Mouse (Mus musculus) left cerebral cortex, postnatal 10 days (tissue): ENCODE data around the gene Mymk. TPM values are rescaled to one million over a fixed set of nuclear protein-coding genes. Genes with fewer than 3 reads are reported as not detected.

Experiments
- DNase-seq, 2 experiments: peaks; one replicate each; pipeline ENCODE4 v3.0.0; 2021 to 2022; ENCODE audit warnings: low spot score in 2 of 2, mixed read lengths in 1 of 2; ENCODE audit errors: extremely low spot score in 1 of 2
- intact Hi-C: fragments of 180-260 bp; cut with DNase I; formaldehyde crosslinking; loops from one replicate; pipeline ENCODE4 v1.15.1; 2025
- total RNA-seq, 2 experiments: library from RNA; stranded (reverse); gene quantifications; 2 replicates each; pipeline ENCODE4 v1.2.3; 2021

The Mymk gene
- under 1 TPM; 0.59 to 0.69 TPM for total RNA-seq

GRCm38 (mm10) chr2:27071978-27072377 lies at the start of gene Mymk:
TSS of gene Mymk (minus strand) at chr2:27072179.
- intact Hi-C loops, result no loop called here
- DNase-seq, result no peak

- DNase-seq, result peak in 1 of 2 experiments; percentile 59
- intact Hi-C loops, result loop anchor here (5.0 kb wide), 2 partner anchors 78 to 102 kb away; no protein-coding TSS in a partner anchor
Observed at GRCm38 (mm10) chr2:27120241-27120641, 48.3 kb upstream of the Mymk start.

- no peak for DNase-seq
- intact Hi-C loops, result loop anchor here (5.0 kb wide), 2 partner anchors 77 to 103 kb away; no protein-coding TSS in a partner anchor
Observed at GRCm38 (mm10) chr2:27119766-27120165, 47.8 kb upstream of the Mymk start.

GRCm38 (mm10) chr2:27118452-27118851 lies 46.5 kb upstream of the Mymk start:
- no peak for DNase-seq
- intact Hi-C loops, result no loop called here

- no peak for DNase-seq
- intact Hi-C loops, result no loop called here
Observed at GRCm38 (mm10) chr2:27114169-27114568, 42.2 kb upstream of the Mymk start.

GRCm38 (mm10) chr2:27112585-27112984 lies 40.6 kb upstream of the Mymk start:
- DNase-seq, result no peak
- intact Hi-C loops, result no loop called here

GRCm38 (mm10) chr2:27109052-27109451 lies 37.1 kb upstream of the Mymk start:
- no peak for DNase-seq
- intact Hi-C loops, result no loop called here

GRCm38 (mm10) chr2:27108144-27108543 lies 36.2 kb upstream of the Mymk start:
- no peak for DNase-seq
- intact Hi-C loops, result no loop called here

- intact Hi-C loops, result no loop called here
- DNase-seq, result no peak
Observed at GRCm38 (mm10) chr2:27106816-27107215, 34.8 kb upstream of the Mymk start.

GRCm38 (mm10) chr2:27103554-27103953 lies 31.6 kb upstream of the Mymk start:
- DNase-seq, result peak in 1 of 2 experiments; percentile 62
- intact Hi-C loops, result no loop called here

- DNase-seq, result peak in 1 of 2 experiments; percentile 85
- intact Hi-C loops, result no loop called here
Observed at GRCm38 (mm10) chr2:27097776-27098175, 25.8 kb upstream of the Mymk start.

- intact Hi-C loops, result no loop called here
- DNase-seq, result no peak
Observed at GRCm38 (mm10) chr2:27097241-27097656, 25.3 kb upstream of the Mymk start.

- DNase-seq, result peak; percentile 40 to 74
- intact Hi-C loops, result no loop called here
Observed at GRCm38 (mm10) chr2:27096341-27096981, 24.5 kb upstream of the Mymk start.

- intact Hi-C loops, result no loop called here
- no peak for DNase-seq
Observed at GRCm38 (mm10) chr2:27095178-27095577, 23.2 kb upstream of the Mymk start.

- intact Hi-C loops, result no loop called here
- DNase-seq, result no peak
Observed at GRCm38 (mm10) chr2:27089238-27089637, 17.3 kb upstream of the Mymk start.

- intact Hi-C loops, result no loop called here
- no peak for DNase-seq
Observed at GRCm38 (mm10) chr2:27088700-27089099, 16.7 kb upstream of the Mymk start.

GRCm38 (mm10) chr2:27088071-27088644 lies 16.2 kb upstream of the Mymk start:
- DNase-seq, result peak in 1 of 2 experiments; percentile 83
- intact Hi-C loops, result no loop called here

- intact Hi-C loops, result no loop called here
- DNase-seq, result no peak
Observed at GRCm38 (mm10) chr2:27087581-27087980, 15.6 kb upstream of the Mymk start.

GRCm38 (mm10) chr2:27086483-27087010 lies 14.6 kb upstream of the Mymk start:
- intact Hi-C loops, result no loop called here
- DNase-seq, result no peak

GRCm38 (mm10) chr2:27085801-27086200 lies 13.8 kb upstream of the Mymk start:
- intact Hi-C loops, result no loop called here
- no peak for DNase-seq
